Mouse (Mus musculus): ENCODE results near the gene Tmem132c.

DNA sequence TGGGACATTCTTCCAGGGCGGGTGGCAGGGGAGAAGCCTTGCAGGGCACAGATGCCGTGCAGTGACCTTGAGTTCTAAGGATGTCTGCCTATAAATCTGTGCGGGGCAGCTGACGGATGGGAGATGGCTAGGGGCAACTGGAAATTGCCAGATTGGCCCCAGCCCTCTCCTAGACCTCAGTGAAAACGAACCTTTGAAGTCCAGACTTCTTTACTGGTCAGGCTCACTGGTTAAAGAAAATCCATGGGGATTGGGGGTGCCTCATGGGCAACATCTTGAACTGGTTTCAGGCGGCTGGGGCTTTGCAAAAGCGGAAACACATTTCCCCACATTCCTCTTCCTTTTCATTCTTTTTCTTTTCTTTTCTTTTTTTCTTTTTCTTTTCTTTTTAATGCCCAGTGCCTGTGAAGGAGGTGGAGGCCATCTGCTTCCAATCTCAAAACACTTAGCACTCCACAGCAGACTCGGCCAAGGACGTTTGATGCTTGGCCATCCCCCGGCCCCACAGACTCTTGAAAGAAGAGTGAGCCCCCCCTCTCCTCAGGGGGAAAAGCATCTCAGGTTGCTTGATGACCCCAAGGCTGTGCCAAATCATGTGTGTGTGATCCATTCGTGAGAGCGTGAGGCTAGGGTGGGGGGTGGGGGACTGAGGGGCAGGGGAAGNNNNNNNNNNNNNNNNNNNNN lies 77.6 kb downstream of the Tmem132c start:
- TF ChIP-seq POLR2A (IDR thresholded peaks at IDR 0.05; ENCODE audit: low read depth, low read length) (no peak), CTCF (IDR thresholded peaks at IDR 0.05; ENCODE audit: extremely low read depth, insufficient read depth, insufficient read length, insufficient replicate concordance) (no peak)
